Mouse (Mus musculus): ENCODE results near the gene Slc9a9. TPM values are rescaled to one million over a fixed set of nuclear protein-coding genes. Genes with fewer than 3 reads are reported as not detected.

The Slc9a9 gene
- polyA plus RNA-seq, 1 experiment from 2014 or later: 2.2 TPM

- Histone ChIP-seq H3K4me3 (replicated peaks) (no peak overlapping the region), H3K27ac (no peak overlapping the region), H3K36me3 (no peaks in the 10 kb centered on the region), H3K27me3 (no peaks in the 10 kb centered on the region), H3K4me2 (no peak overlapping the region), H3K9ac (replicated peaks) (no peak overlapping the region), H3K9me3 (no peaks in the 10 kb centered on the region), H3K4me1 (replicated peaks) (no peaks in the 10 kb centered on the region)
- no peak for ATAC-seq (ENCODE audit: insufficient number of reproducible peaks, insufficient read depth, low FRiP score, low TSS enrichment, low read depth)
These were observed 219.9 kb downstream of the Slc9a9 start for GRCm38 (mm10) chr9:94889647-94890046.

- no peaks in the 10 kb centered on the region for H3K27me3 ChIP-seq
These were observed 226.2 kb downstream of the Slc9a9 start for GRCm38 (mm10) chr9:94895882-94896281.

GRCm38 (mm10) chr9:94904180-94904579 is 234.5 kb downstream of the Slc9a9 start:
- ATAC-seq (ENCODE audit: insufficient number of reproducible peaks, insufficient read depth, low FRiP score, low TSS enrichment, low read depth): no peak
- Histone ChIP-seq H3K36me3 (no peaks in the 10 kb centered on the region), H3K4me1 (replicated peaks) (no peaks in the 10 kb centered on the region), H3K27ac (no peak overlapping the region), H3K4me2 (no peak overlapping the region), H3K4me3 (replicated peaks) (no peak overlapping the region), H3K27me3 (no peaks in the 10 kb centered on the region), H3K9me3 (no peaks in the 10 kb centered on the region), H3K9ac (replicated peaks) (no peak overlapping the region)

More at GRCm38 (mm10) chr9:94895882-94896281, 226.2 kb downstream of the Slc9a9 start:
- Histone ChIP-seq H3K4me2 (no peak overlapping the region), H3K36me3 (no peaks in the 10 kb centered on the region), H3K9me3 (peaks cover 4% of the 10 kb centered on the region; the same call in 1 of the 2 replicates), H3K4me3 (replicated peaks) (no peak overlapping the region), H3K9ac (replicated peaks) (no peak overlapping the region), H3K27ac (no peak overlapping the region), H3K4me1 (replicated peaks) (no peaks in the 10 kb centered on the region)
- no peak for ATAC-seq (ENCODE audit: insufficient number of reproducible peaks, insufficient read depth, low FRiP score, low TSS enrichment, low read depth)
- 84% methylated on average over 5 of the region's 5 CpGs for WGBS

- H3K27ac ChIP-seq: no peak overlapping the region
- ATAC-seq (ENCODE audit: insufficient number of reproducible peaks, insufficient read depth, low FRiP score, low TSS enrichment, low read depth): no peak
- 80% methylated on average over 4 of the region's 4 CpGs for WGBS
- no peaks in the 10 kb centered on the region for H3K36me3 ChIP-seq
- no peaks in the 10 kb centered on the region for H3K4me1 ChIP-seq (replicated peaks)
- no peak overlapping the region for H3K9ac ChIP-seq (replicated peaks)
- no peak overlapping the region for H3K4me3 ChIP-seq (replicated peaks)
- no peaks in the 10 kb centered on the region for H3K9me3 ChIP-seq
- no peaks in the 10 kb centered on the region for H3K27me3 ChIP-seq
- H3K4me2 ChIP-seq: no peak overlapping the region
These were observed 237.4 kb downstream of the Slc9a9 start for GRCm38 (mm10) chr9:94907020-94907610.

GRCm38 (mm10) chr9:94912071-94912470 is 242.4 kb downstream of the Slc9a9 start:
- H3K4me2 ChIP-seq: no peak overlapping the region
- no peaks in the 10 kb centered on the region for H3K36me3 ChIP-seq
- ATAC-seq (ENCODE audit: insufficient number of reproducible peaks, insufficient read depth, low FRiP score, low TSS enrichment, low read depth): no peak
- no peaks in the 10 kb centered on the region for H3K9me3 ChIP-seq
- H3K9ac ChIP-seq (replicated peaks): no peak overlapping the region
- 88% methylated on average over 9 of the region's 9 CpGs for WGBS
- no peaks in the 10 kb centered on the region for H3K27me3 ChIP-seq
- H3K4me3 ChIP-seq (replicated peaks): no peak overlapping the region
- H3K27ac ChIP-seq: no peak overlapping the region
- H3K4me1 ChIP-seq (replicated peaks): no peaks in the 10 kb centered on the region

GRCm38 (mm10) chr9:94922062-94922461 is 252.4 kb downstream of the Slc9a9 start:
- no peak overlapping the region for H3K9ac ChIP-seq (replicated peaks)
- WGBS: 17% methylated on average over 5 of the region's 5 CpGs
- H3K4me1 ChIP-seq (replicated peaks): peaks cover 6% of the 10 kb centered on the region; the same call in 1 of the 2 replicates
- no peaks in the 10 kb centered on the region for H3K9me3 ChIP-seq
- no peak overlapping the region for H3K4me2 ChIP-seq
- H3K36me3 ChIP-seq: no peaks in the 10 kb centered on the region
- H3K27me3 ChIP-seq: no peaks in the 10 kb centered on the region
- no peak overlapping the region for H3K4me3 ChIP-seq (replicated peaks)
- H3K27ac ChIP-seq: no peak overlapping the region
- ATAC-seq (ENCODE audit: insufficient number of reproducible peaks, insufficient read depth, low FRiP score, low TSS enrichment, low read depth): no peak

GRCm38 (mm10) chr9:94925845-94926244 is 256.1 kb downstream of the Slc9a9 start:
- Histone ChIP-seq H3K4me3 (replicated peaks) (no peak overlapping the region), H3K4me1 (replicated peaks) (peaks cover 6% of the 10 kb centered on the region; the same call in 1 of the 2 replicates), H3K27ac (no peak overlapping the region), H3K27me3 (no peaks in the 10 kb centered on the region), H3K9ac (replicated peaks) (no peak overlapping the region), H3K36me3 (no peaks in the 10 kb centered on the region), H3K4me2 (no peak overlapping the region), H3K9me3 (0 out of 2 replicates have a peak, but pooled peaks cover 5% of the 10 kb centered on the region)
- ATAC-seq (ENCODE audit: insufficient number of reproducible peaks, insufficient read depth, low FRiP score, low TSS enrichment, low read depth): no peak
- 63% methylated on average over 3 of the region's 3 CpGs for WGBS

- H3K27ac ChIP-seq: no peak overlapping the region
- ATAC-seq (ENCODE audit: insufficient number of reproducible peaks, insufficient read depth, low FRiP score, low TSS enrichment, low read depth): no peak
- H3K9ac ChIP-seq (replicated peaks): no peak overlapping the region
- no peaks in the 10 kb centered on the region for H3K36me3 ChIP-seq
- no peaks in the 10 kb centered on the region for H3K27me3 ChIP-seq
- no peak overlapping the region for H3K4me3 ChIP-seq (replicated peaks)
- 0 out of 2 replicates have a peak, but pooled peaks cover 5% of the 10 kb centered on the region for H3K9me3 ChIP-seq
- no peak overlapping the region for H3K4me2 ChIP-seq
- peaks cover 3% of the 10 kb centered on the region; the same call in 1 of the 2 replicates for H3K4me1 ChIP-seq (replicated peaks)
These were observed 257.4 kb downstream of the Slc9a9 start for GRCm38 (mm10) chr9:94927101-94927500.

GRCm38 (mm10) chr9:94945569-94946135 is 275.9 kb downstream of the Slc9a9 start:
- Histone ChIP-seq H3K4me3 (replicated peaks) (no peak overlapping the region), H3K4me1 (replicated peaks) (no peaks in the 10 kb centered on the region), H3K9ac (replicated peaks) (no peak overlapping the region), H3K27me3 (no peaks in the 10 kb centered on the region), H3K27ac (no peak overlapping the region), H3K9me3 (no peaks in the 10 kb centered on the region), H3K36me3 (no peaks in the 10 kb centered on the region), H3K4me2 (no peak overlapping the region)
- 61% methylated on average over 7 of the region's 7 CpGs for WGBS
- ATAC-seq (ENCODE audit: insufficient number of reproducible peaks, insufficient read depth, low FRiP score, low TSS enrichment, low read depth): no peak

GRCm38 (mm10) chr9:94947246-94947645 is 277.5 kb downstream of the Slc9a9 start:
- no peak for ATAC-seq (ENCODE audit: insufficient number of reproducible peaks, insufficient read depth, low FRiP score, low TSS enrichment, low read depth)
- 71% methylated on average over 7 of the region's 7 CpGs for WGBS
- H3K4me3 ChIP-seq (replicated peaks): no peak overlapping the region
- H3K4me2 ChIP-seq: no peak overlapping the region
- no peaks in the 10 kb centered on the region for H3K36me3 ChIP-seq
- H3K27ac ChIP-seq: no peak overlapping the region
- H3K4me1 ChIP-seq (replicated peaks): no peaks in the 10 kb centered on the region
- peaks cover 5% of the 10 kb centered on the region; the same call in 1 of the 2 replicates for H3K9me3 ChIP-seq
- no peak overlapping the region for H3K9ac ChIP-seq (replicated peaks)
- H3K27me3 ChIP-seq: no peaks in the 10 kb centered on the region

- H3K4me3 ChIP-seq (replicated peaks): no peak overlapping the region
- ATAC-seq (ENCODE audit: insufficient number of reproducible peaks, insufficient read depth, low FRiP score, low TSS enrichment, low read depth): no peak
- no peak overlapping the region for H3K4me2 ChIP-seq
- no peak overlapping the region for H3K9ac ChIP-seq (replicated peaks)
- H3K9me3 ChIP-seq: peaks cover 5% of the 10 kb centered on the region; the same call in 1 of the 2 replicates
- H3K27me3 ChIP-seq: no peaks in the 10 kb centered on the region
- no peak overlapping the region for H3K27ac ChIP-seq
- peaks cover 2% of the 10 kb centered on the region; the same call in 1 of the 2 replicates for H3K4me1 ChIP-seq (replicated peaks)
- H3K36me3 ChIP-seq: no peaks in the 10 kb centered on the region
- 64% methylated on average over 3 of the region's 3 CpGs for WGBS
These were observed 281.0 kb downstream of the Slc9a9 start for GRCm38 (mm10) chr9:94950676-94951075.

- Histone ChIP-seq H3K9ac (replicated peaks) (no peak overlapping the region), H3K36me3 (no peaks in the 10 kb centered on the region), H3K4me1 (replicated peaks) (peaks cover 4% of the 10 kb centered on the region; the same call in 1 of the 2 replicates), H3K27ac (no peak overlapping the region), H3K27me3 (no peaks in the 10 kb centered on the region), H3K4me3 (replicated peaks) (no peak overlapping the region), H3K4me2 (no peak overlapping the region), H3K9me3 (peaks cover 5% of the 10 kb centered on the region; the same call in 1 of the 2 replicates)
- ATAC-seq (ENCODE audit: insufficient number of reproducible peaks, insufficient read depth, low FRiP score, low TSS enrichment, low read depth): no peak
- 51% methylated on average over 2 of the region's 2 CpGs for WGBS
These were observed 285.9 kb downstream of the Slc9a9 start for GRCm38 (mm10) chr9:94955645-94956044.

Measured in limb, embryonic 12.5 days (tissue).